Mouse (Mus musculus): ENCODE measurements around the gene Nid2.

GRCm38 (mm10) chr14:19785797-19786588 lies 34.9 kb downstream of the Nid2 start:
- TF ChIP-seq GATA1 (IDR thresholded peaks at IDR 0.05; ENCODE audit: borderline replicate concordance, low read length) = no peak
- TF ChIP-seq FLI1 (IDR thresholded peaks at IDR 0.05; ENCODE audit: low read length) = no peak
